9 mouse cellular contexts compared by ENCODE assay signal in genomic region chr19:30029002-30029710, GRCm38 (mm10). TPM values are rescaled to one million over a fixed set of nuclear protein-coding genes. Genes with fewer than 3 reads are reported as not detected.
DNase-seq lines count a peak whose midpoint lies in the region; ATAC-seq lines count a peak whose summit lies in the region.
"Had no signal": no experiment of that assay in that cellular context is flagged by ENCODE, and none has a peak within 500 bp of the region (broad histone marks: within the 10 kb centered on the region; RNA-seq: fewer than 3 reads in every experiment).

No protein-coding gene starts in this region.

- WGBS in liver, embryonic 11.5 days: 56% methylated on average over 11 of the region's 11 CpGs
- 48% methylated on average over 11 of the region's 11 CpGs for WGBS in embryonic facial prominence, embryonic 13.5 days
- WGBS in limb, embryonic 11.5 days: 39% methylated on average over 11 of the region's 11 CpGs
- 19% methylated on average over 11 of the region's 11 CpGs for WGBS in neural tube, embryonic 15.5 days

- no peaks in the 10 kb centered on the region for H3K27me3 ChIP-seq in liver, embryonic 11.5 days (replicated peaks; ENCODE audit: control insufficient read depth, insufficient read depth, low read length)
- no peaks in the 10 kb centered on the region for H3K27me3 ChIP-seq in embryonic facial prominence, embryonic 13.5 days
- no peaks in the 10 kb centered on the region for H3K27me3 ChIP-seq in limb, embryonic 11.5 days (ENCODE audit: control insufficient read depth, insufficient read depth, low read length)
- no peaks in the 10 kb centered on the region for H3K27me3 ChIP-seq in neural tube, embryonic 15.5 days (replicated peaks)

- no peak for ATAC-seq in liver, embryonic 11.5 days (replicated peaks; ENCODE audit: low FRiP score)
- ATAC-seq in embryonic facial prominence, embryonic 13.5 days (ENCODE audit: insufficient number of reproducible peaks, insufficient read depth, low FRiP score, low TSS enrichment, low read depth): no peak
- ATAC-seq in limb, embryonic 11.5 days (ENCODE audit: insufficient number of reproducible peaks, low FRiP score, low TSS enrichment, low read depth): no peak
- no peak for ATAC-seq in neural tube, embryonic 15.5 days (ENCODE audit: low FRiP score)

- H3K9me3 ChIP-seq in liver, embryonic 11.5 days (ENCODE audit: control insufficient read depth, low read length): no peaks in the 10 kb centered on the region
- no peaks in the 10 kb centered on the region for H3K9me3 ChIP-seq in embryonic facial prominence, embryonic 13.5 days
- no peaks in the 10 kb centered on the region for H3K9me3 ChIP-seq in limb, embryonic 11.5 days (ENCODE audit: control insufficient read depth, low read length)
- no peaks in the 10 kb centered on the region for H3K9me3 ChIP-seq in neural tube, embryonic 15.5 days (replicated peaks)

- H3K4me1 ChIP-seq in liver, embryonic 11.5 days (replicated peaks; ENCODE audit: control insufficient read depth, insufficient read depth, low read length): peaks cover 14% of the 10 kb centered on the region
- H3K4me1 ChIP-seq in embryonic facial prominence, embryonic 13.5 days: peaks cover 19% of the 10 kb centered on the region
- 0 out of 2 replicates have a peak, but pooled peaks cover 2% of the 10 kb centered on the region for H3K4me1 ChIP-seq in limb, embryonic 11.5 days (ENCODE audit: control insufficient read depth, insufficient read depth, low read length)
- H3K4me1 ChIP-seq in neural tube, embryonic 15.5 days: peaks cover 35% of the 10 kb centered on the region

- no peak overlapping the region for H3K27ac ChIP-seq in liver, embryonic 11.5 days (ENCODE audit: low read depth, low read length)
- H3K27ac ChIP-seq in embryonic facial prominence, embryonic 13.5 days: no peak overlapping the region
- H3K27ac ChIP-seq in limb, embryonic 11.5 days (replicated peaks; ENCODE audit: low read depth, low read length): no peak overlapping the region
- H3K27ac ChIP-seq in neural tube, embryonic 15.5 days (replicated peaks): peak overlapping the region; percentile 97

- H3K36me3 ChIP-seq in liver, embryonic 11.5 days (ENCODE audit: control insufficient read depth, insufficient read depth, low read length): no peaks in the 10 kb centered on the region
- no peaks in the 10 kb centered on the region; the same call in 1 of the 2 replicates for H3K36me3 ChIP-seq in embryonic facial prominence, embryonic 13.5 days
- H3K36me3 ChIP-seq in limb, embryonic 11.5 days (ENCODE audit: control insufficient read depth, insufficient read depth, low read length): no peaks in the 10 kb centered on the region
- H3K36me3 ChIP-seq in neural tube, embryonic 15.5 days: no peaks in the 10 kb centered on the region

- H3K9ac ChIP-seq in liver, embryonic 11.5 days (ENCODE audit: low read depth, low read length): no peak overlapping the region
- H3K9ac ChIP-seq in embryonic facial prominence, embryonic 13.5 days: no peak overlapping the region
- H3K9ac ChIP-seq in limb, embryonic 11.5 days (ENCODE audit: low read length): no peak overlapping the region; the same call in 1 of the 2 replicates
- H3K9ac ChIP-seq in neural tube, embryonic 15.5 days (replicated peaks): peak overlapping the region; percentile 88; the same call in 1 of the 2 replicates

- H3K4me2 ChIP-seq in liver, embryonic 11.5 days: peak overlapping the region; percentile 85
- peak overlapping the region; percentile 84 for H3K4me2 ChIP-seq in embryonic facial prominence, embryonic 13.5 days
- H3K4me2 ChIP-seq in limb, embryonic 11.5 days (ENCODE audit: low read depth, severe bottlenecking): peak overlapping the region; percentile 71; the same call in 1 of the 2 replicates
- H3K4me2 ChIP-seq in neural tube, embryonic 15.5 days: peak overlapping the region; percentile 69

- no peak overlapping the region for H3K4me3 ChIP-seq in liver, embryonic 11.5 days (ENCODE audit: low read depth, low read length)
- no peak overlapping the region for H3K4me3 ChIP-seq in embryonic facial prominence, embryonic 13.5 days
- no peak overlapping the region for H3K4me3 ChIP-seq in limb, embryonic 11.5 days (ENCODE audit: low read depth, low read length)
- H3K4me3 ChIP-seq in neural tube, embryonic 15.5 days (replicated peaks): peak overlapping the region; percentile 98

- DNase-seq in liver, embryonic 11.5 days (ENCODE audit: low spot score): no peak
- no peak for DNase-seq in liver
- no peak for DNase-seq in limb, embryonic 11.5 days (ENCODE audit: low spot score)
- no peak for DNase-seq in spleen, postnatal 14 days (ENCODE audit: low spot score in 2 of 2)
- no peak for DNase-seq in cerebellum, postnatal 4 days (ENCODE audit: low spot score in 2 of 2)
- DNase-seq: layer of hippocampus, postnatal 36 days had no signal

RNA-seq across cellular contexts. Expression of gene Uhrf2, which starts 1.2 kb away (rescaled TPM):
- polyA plus RNA-seq in liver, embryonic 11.5 days (2014; fragmentation: Nextera tagmentation; extraction: Ambion mirVana): 58.6 and 65.9 TPM in 2 replicates
- polyA plus RNA-seq in embryonic facial prominence, embryonic 13.5 days (2015; fragmentation: Nextera tagmentation; extraction: Ambion mirVana): 77.6 and 87.7 TPM in 2 replicates
- 83.3 and 89.1 TPM in 2 replicates for polyA plus RNA-seq in limb, embryonic 11.5 days (2014; fragmentation: Nextera tagmentation; extraction: Ambion mirVana)
- polyA plus RNA-seq in neural tube, embryonic 15.5 days (2015; fragmentation: Nextera tagmentation; extraction: Ambion mirVana): 44.0 and 51.3 TPM in 2 replicates

RNA-seq across cellular contexts. Expression of gene Trpd52l3, which starts 25.6 kb away (rescaled TPM):
- not detected in 2 replicates for polyA plus RNA-seq in liver, embryonic 11.5 days (2014; fragmentation: Nextera tagmentation; extraction: Ambion mirVana)
- not detected in 2 replicates for polyA plus RNA-seq in embryonic facial prominence, embryonic 13.5 days (2015; fragmentation: Nextera tagmentation; extraction: Ambion mirVana)
- polyA plus RNA-seq in limb, embryonic 11.5 days (2014; fragmentation: Nextera tagmentation; extraction: Ambion mirVana): not detected in 2 replicates
- not detected in 2 replicates for polyA plus RNA-seq in neural tube, embryonic 15.5 days (2015; fragmentation: Nextera tagmentation; extraction: Ambion mirVana)
- polyA plus RNA-seq: spleen, adult 2 months had no signal
